Comparison of ENCODE assay signal across 8 mouse cellular contexts in genomic region chr13:21881878-21882669, GRCm38 (mm10). TPM values are rescaled to one million over a fixed set of nuclear protein-coding genes. Genes with fewer than 3 reads are reported as not detected.
DNase-seq lines count a peak whose midpoint lies in the region; ATAC-seq and TF ChIP-seq lines count a peak whose summit lies in the region.

No protein-coding gene starts in this region.

- H3K4me3 ChIP-seq in thymus, adult 2 months (ENCODE audit: control insufficient read depth, insufficient read depth, low read length) = no peak overlapping the region
- peak overlapping the region; percentile 30 for H3K4me3 ChIP-seq in kidney, postnatal 0 days (replicated peaks; ENCODE audit: low read depth, low read length)
- H3K4me3 ChIP-seq in lung, postnatal 0 days (ENCODE audit: low read depth, low read length) = peak overlapping the region; percentile 22

- peak; percentile 1 for DNase-seq in thymus, adult 2 months
- DNase-seq in thymus, postnatal 10 days (ENCODE audit: low spot score in 2 of 2) = no peak
- peak; percentile 45 for DNase-seq in c-Kit-positive CD71-negative TER-119-negative erythroid progenitor cells, embryonic 14.5 days (ENCODE audit: low read depth)
- peak; percentile 13 for DNase-seq in kidney, postnatal 0 days (ENCODE audit: low spot score)
- DNase-seq in lung, postnatal 0 days (ENCODE audit: low spot score) = peak; percentile 23
- DNase-seq in right cerebral cortex, postnatal 25 days = peak; percentile 20
- DNase-seq in gastrocnemius, postnatal 4 days (ENCODE audit: low spot score in 2 of 2) = no peak

- WGBS in thymus, adult 2 months = 19% methylated on average over 27 of the region's 27 CpGs
- WGBS in kidney, postnatal 0 days = 5% methylated on average over 27 of the region's 27 CpGs
- whole genome bisulfite sequencing in lung, postnatal 0 days = 3% methylated on average over 27 of the region's 27 CpGs

- no peak for TF ChIP-seq POLR2A in thymus, adult 2 months (IDR thresholded peaks at IDR 0.05; ENCODE audit: control insufficient read depth, extremely low read depth, insufficient read depth, low read length, poor library complexity)

- H3K27me3 ChIP-seq in thymus, adult 2 months (ENCODE audit: control insufficient read depth, insufficient read depth, low read length) = no peaks in the 10 kb centered on the region
- no peaks in the 10 kb centered on the region for H3K27me3 ChIP-seq in kidney, postnatal 0 days (ENCODE audit: insufficient read depth, low read length)
- H3K27me3 ChIP-seq in lung, postnatal 0 days (replicated peaks; ENCODE audit: insufficient read depth, low read length) = no peaks in the 10 kb centered on the region

- ATAC-seq in granulocyte monocyte progenitor cell, adult 5-6 weeks (replicated peaks; ENCODE audit: poor library complexity, severe bottlenecking) = 0 out of 2 replicates have a peak, but pooled peaks have one; percentile 12
- ATAC-seq in kidney, postnatal 0 days (replicated peaks; ENCODE audit: low FRiP score, low read depth) = 0 out of 2 replicates have a peak, but pooled peaks have one; percentile 25
- no peak for ATAC-seq in lung, postnatal 0 days

- H3K9me3 ChIP-seq in kidney, postnatal 0 days (replicated peaks; ENCODE audit: low read length) = no peaks in the 10 kb centered on the region
- no peaks in the 10 kb centered on the region for H3K9me3 ChIP-seq in lung, postnatal 0 days (ENCODE audit: low read length)

- 0 out of 2 replicates have a peak overlapping the region, but pooled peaks have one; percentile 8 for H3K9ac ChIP-seq in kidney, postnatal 0 days (ENCODE audit: low read depth, low read length)
- no peak overlapping the region for H3K9ac ChIP-seq in lung, postnatal 0 days (replicated peaks; ENCODE audit: low read depth)

- H3K27ac ChIP-seq in thymus, adult 2 months (ENCODE audit: control insufficient read depth, insufficient read depth, low read length) = no peak overlapping the region
- no peak overlapping the region for H3K27ac ChIP-seq in kidney, postnatal 0 days
- no peak overlapping the region for H3K27ac ChIP-seq in lung, postnatal 0 days (ENCODE audit: low read length)

- H3K4me1 ChIP-seq in thymus, adult 2 months (replicated peaks; ENCODE audit: control insufficient read depth, insufficient read depth, low read length) = peaks cover 3% of the 10 kb centered on the region; the same call in 1 of the 2 replicates
- no peaks in the 10 kb centered on the region for H3K4me1 ChIP-seq in kidney, postnatal 0 days (replicated peaks; ENCODE audit: insufficient read depth, low read length)
- no peaks in the 10 kb centered on the region for H3K4me1 ChIP-seq in lung, postnatal 0 days (ENCODE audit: insufficient read depth, low read depth, low read length)

- H3K4me2 ChIP-seq in kidney, postnatal 0 days (ENCODE audit: low read length) = peak overlapping the region; percentile 50
- H3K4me2 ChIP-seq in lung, postnatal 0 days (replicated peaks; ENCODE audit: low read depth, low read length) = peak overlapping the region; percentile 33

- TF ChIP-seq EP300 in lung, postnatal 0 days (IDR thresholded peaks at IDR 0.05) = no peak

- no peak for TF ChIP-seq CTCF in thymus, adult 2 months (IDR thresholded peaks at IDR 0.05; ENCODE audit: borderline replicate concordance, control insufficient read depth, extremely low read depth, insufficient read depth, low read length, poor library complexity)
- no peak for TF ChIP-seq CTCF in kidney, postnatal 0 days (IDR thresholded peaks at IDR 0.05; ENCODE audit: low read depth)
- TF ChIP-seq CTCF in lung, postnatal 0 days (IDR thresholded peaks at IDR 0.05) = no peak

- H3K36me3 ChIP-seq in thymus, adult 2 months (ENCODE audit: control insufficient read depth, insufficient read depth, low read length) = no peaks in the 10 kb centered on the region
- H3K36me3 ChIP-seq in kidney, postnatal 0 days (ENCODE audit: insufficient read depth, low read length) = no peaks in the 10 kb centered on the region
- H3K36me3 ChIP-seq in lung, postnatal 0 days (ENCODE audit: insufficient read depth, low read length) = no peaks in the 10 kb centered on the region

RNA-seq across cellular contexts. Expression of gene Hist1h2br, which starts 48.5 kb away (rescaled TPM):
- 156 and 207 TPM in 2 replicates for polyA plus RNA-seq in thymus, adult 2 months (2012; rRNA removed)
- 243 and 249 TPM in 2 replicates for total RNA-seq in granulocyte monocyte progenitor cell, adult 5-6 weeks (2014; fragmentation: Nextera tagmentation)
- total RNA-seq in granulocyte monocyte progenitor cell, adult 5-6 weeks (2017) = 665 and 823 TPM in 2 replicates
- 13.2 TPM in 2 replicates for polyA plus RNA-seq in kidney, postnatal 0 days (2015; fragmentation: Nextera tagmentation; extraction: Ambion mirVana)
- polyA plus RNA-seq in lung, postnatal 0 days (2015; fragmentation: Nextera tagmentation; extraction: Ambion mirVana) = 3.0 and 3.8 TPM in 2 replicates
- total RNA-seq in gastrocnemius, postnatal 4 days (2021) = 100 to 1,000 TPM; 275 to 365 TPM

RNA-seq across cellular contexts. Expression of gene Hist1h2ap, which starts 48.8 kb away (rescaled TPM):
- polyA plus RNA-seq in thymus, adult 2 months (2012; rRNA removed) = 1,785 and 6,121 TPM in 2 replicates
- 38.3 and 85.3 TPM in 2 replicates for total RNA-seq in granulocyte monocyte progenitor cell, adult 5-6 weeks (2014; fragmentation: Nextera tagmentation)
- 5,843 and 7,480 TPM in 2 replicates for total RNA-seq in granulocyte monocyte progenitor cell, adult 5-6 weeks (2017)
- 2,281 and 2,496 TPM in 2 replicates for polyA plus RNA-seq in kidney, postnatal 0 days (2015; fragmentation: Nextera tagmentation; extraction: Ambion mirVana)
- polyA plus RNA-seq in lung, postnatal 0 days (2015; fragmentation: Nextera tagmentation; extraction: Ambion mirVana) = 382 and 386 TPM in 2 replicates
- 100 to 1,000 TPM; 215 to 300 TPM for total RNA-seq in gastrocnemius, postnatal 4 days (2021)

RNA-seq across cellular contexts. Expression of gene Hist1h4n, which starts 50.1 kb away (rescaled TPM):
- 292 and 309 TPM in 2 replicates for polyA plus RNA-seq in thymus, adult 2 months (2012; rRNA removed)
- 21.5 and 58.9 TPM in 2 replicates for total RNA-seq in granulocyte monocyte progenitor cell, adult 5-6 weeks (2014; fragmentation: Nextera tagmentation)
- total RNA-seq in granulocyte monocyte progenitor cell, adult 5-6 weeks (2017) = 1,825 and 2,129 TPM in 2 replicates
- polyA plus RNA-seq in kidney, postnatal 0 days (2015; fragmentation: Nextera tagmentation; extraction: Ambion mirVana) = 6.0 and 6.3 TPM in 2 replicates
- polyA plus RNA-seq in lung, postnatal 0 days (2015; fragmentation: Nextera tagmentation; extraction: Ambion mirVana) = 4.6 and 6.0 TPM in 2 replicates
- 100 to 1,000 TPM in 1 of 2 experiments, 10 to 100 TPM in 1; 93.9 to 147 TPM for total RNA-seq in gastrocnemius, postnatal 4 days (2021)

Comparison
In these comparisons a context has a peak if more than half of its experiments do, and no peak if none do; other contexts are left out.
1. DNase-seq: peak in thymus, adult 2 months (single experiment), c-Kit-positive CD71-negative TER-119-negative erythroid progenitor cells, embryonic 14.5 days (single experiment), kidney, postnatal 0 days (single experiment), lung, postnatal 0 days (single experiment) and right cerebral cortex, postnatal 25 days (single experiment); none in thymus, postnatal 10 days (0 of 2) and gastrocnemius, postnatal 4 days (0 of 2).
2. RNA of gene Hist1h2br, which starts 48.5 kb away (polyA plus RNA-seq): 156 to 207 TPM in thymus, adult 2 months; 13.2 TPM in kidney, postnatal 0 days and 3.0 to 3.8 TPM in lung, postnatal 0 days; every median in the first group is over 10 times any median in the second.
3. RNA of gene Hist1h4n, which starts 50.1 kb away (polyA plus RNA-seq): 292 to 309 TPM in thymus, adult 2 months; 6.0 to 6.3 TPM in kidney, postnatal 0 days and 4.6 to 6.0 TPM in lung, postnatal 0 days; every median in the first group is over 10 times any median in the second.